40 mouse cellular contexts compared by ENCODE assay signal in genomic region chr2:164684807-164685206, GRCm38 (mm10). TPM values are rescaled to one million over a fixed set of nuclear protein-coding genes. Genes with fewer than 3 reads are reported as not detected.
"Had no signal": no experiment of that assay in that cellular context is flagged by ENCODE, and none has a peak within 500 bp of the region (broad histone marks: within the 10 kb centered on the region; RNA-seq: fewer than 3 reads in every experiment).

TSS of gene Wfdc13 (plus strand) at chr2:164685107.

- H3K27me3 ChIP-seq: hindbrain, embryonic 13.5 days; hindbrain, embryonic 15.5 days; kidney, embryonic 15.5 days; limb, embryonic 15.5 days had no signal

- H3K4me1 ChIP-seq: heart, embryonic 13.5 days; heart, embryonic 15.5 days; hindbrain, embryonic 13.5 days; hindbrain, embryonic 15.5 days; kidney, embryonic 15.5 days; limb, embryonic 13.5 days; limb, embryonic 15.5 days; liver, embryonic 12.5 days had no signal

- H3K9me3 ChIP-seq: heart, embryonic 13.5 days; heart, embryonic 15.5 days; hindbrain, embryonic 13.5 days; hindbrain, embryonic 15.5 days; kidney, embryonic 15.5 days; limb, embryonic 13.5 days; limb, embryonic 15.5 days; liver, embryonic 12.5 days had no signal

- DNase-seq: gastrocnemius, adult 2 months; gastrocnemius, postnatal 10 days; gastrocnemius, postnatal 25 days; heart, adult 18-20 months; heart, postnatal 14 days; heart, postnatal 36 days; kidney, adult 11 months; kidney, adult 2 months; kidney, adult 9 months; kidney, postnatal 14 days; kidney, postnatal 36 days; layer of hippocampus, adult 9-11 months; layer of hippocampus, postnatal 36 days; left cerebral cortex, postnatal 4 days had no signal

- H3K27ac ChIP-seq: gastrocnemius, adult 2 months; heart, embryonic 13.5 days; heart, embryonic 15.5 days; hindbrain, embryonic 13.5 days; hindbrain, embryonic 15.5 days; hindbrain, postnatal 0 days; kidney, embryonic 15.5 days; kidney, postnatal 0 days; limb, embryonic 13.5 days; limb, embryonic 15.5 days; liver, embryonic 12.5 days had no signal

- H3K4me2 ChIP-seq: heart, embryonic 11.5 days; heart, embryonic 13.5 days; heart, embryonic 15.5 days; hindbrain, embryonic 13.5 days; hindbrain, embryonic 15.5 days; kidney, embryonic 15.5 days; limb, embryonic 13.5 days; limb, embryonic 15.5 days; liver, embryonic 12.5 days had no signal

- ATAC-seq: hindbrain, postnatal 0 days; intestine, embryonic 16.5 days; liver, embryonic 12.5 days had no signal

- H3K36me3 ChIP-seq: heart, embryonic 13.5 days; heart, embryonic 15.5 days; hindbrain, embryonic 13.5 days; hindbrain, embryonic 15.5 days; kidney, embryonic 15.5 days; limb, embryonic 13.5 days; limb, embryonic 15.5 days; liver, embryonic 12.5 days had no signal

- H3K9ac ChIP-seq: heart, embryonic 13.5 days; heart, embryonic 15.5 days; hindbrain, embryonic 13.5 days; hindbrain, embryonic 15.5 days; kidney, embryonic 15.5 days; limb, embryonic 13.5 days; limb, embryonic 15.5 days; liver, embryonic 12.5 days had no signal

- H3K4me3 ChIP-seq: gastrocnemius, adult 2 months; heart, embryonic 13.5 days; heart, embryonic 15.5 days; hindbrain, embryonic 13.5 days; hindbrain, embryonic 15.5 days; kidney, embryonic 15.5 days; limb, embryonic 13.5 days; limb, embryonic 15.5 days; liver, embryonic 12.5 days had no signal

RNA-seq across cellular contexts. Expression of gene Wfdc13, which starts in this region (rescaled TPM):
- total RNA-seq: gastrocnemius, adult 2 months; gastrocnemius, postnatal 10 days; gastrocnemius, postnatal 25 days; gastrocnemius, postnatal 4 days; heart, adult 18-20 months; heart, postnatal 14 days; heart, postnatal 36 days; hematopoietic stem cell, adult 5-6 weeks; hindbrain, postnatal 0 days; layer of hippocampus, adult 18-20 months; layer of hippocampus, adult 8-10 months; layer of hippocampus, postnatal 14 days; layer of hippocampus, postnatal 36 days; left cerebral cortex, adult 18-20 months; left cerebral cortex, adult 8-10 months; left cerebral cortex, postnatal 10 days; left cerebral cortex, postnatal 25 days; left cerebral cortex, postnatal 4 days; liver, adult 2 months had no signal
- polyA plus RNA-seq: frontal cortex, adult 2 months; heart, embryonic 11.5 days; heart, embryonic 13.5 days; heart, embryonic 15.5 days; heart, postnatal 0 days; hindbrain, embryonic 11.5 days; hindbrain, embryonic 13.5 days; hindbrain, embryonic 15.5 days; hindbrain, postnatal 0 days; kidney, adult 2 months; limb, embryonic 11.5 days; liver, adult 2 months; liver, embryonic 12.5 days had no signal
